Comparison of ENCODE assay signal across 9 mouse cellular contexts in the genomic region with DNA sequence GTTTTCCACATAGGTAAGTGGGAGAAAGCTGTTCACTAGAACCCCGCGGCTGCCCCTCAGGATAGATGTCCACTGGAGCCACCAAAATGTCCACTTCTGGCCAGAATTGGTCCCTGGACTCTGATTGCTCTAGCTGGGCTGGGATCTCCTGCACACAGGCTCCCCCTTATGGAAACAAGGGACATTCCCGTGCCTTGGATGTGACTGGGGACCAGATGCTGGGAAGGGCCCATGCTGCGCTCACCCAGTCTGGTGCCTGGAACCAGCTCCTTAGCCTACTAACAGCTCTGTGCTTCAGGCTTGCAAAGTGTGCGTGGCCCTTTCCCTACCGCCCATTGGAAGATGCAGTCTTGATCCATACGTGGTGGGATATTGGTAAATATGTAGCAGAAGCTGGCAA.
DNase-seq lines count a peak whose midpoint lies in the region; ATAC-seq and TF ChIP-seq lines count a peak whose summit lies in the region.
"Had no signal": no experiment of that assay in that cellular context is flagged by ENCODE, and none has a peak within 500 bp of the region (broad histone marks: within the 10 kb centered on the region; RNA-seq: fewer than 3 reads in every experiment).

No protein-coding gene starts in this region.

- no peaks in the 10 kb centered on the region for H3K36me3 ChIP-seq in liver, adult 2 months (ENCODE audit: control insufficient read depth, insufficient read depth, low read length)
- no peaks in the 10 kb centered on the region for H3K36me3 ChIP-seq in liver, embryonic 11.5 days (ENCODE audit: control insufficient read depth, insufficient read depth, low read length)
- H3K36me3 ChIP-seq in liver, postnatal 0 days (replicated peaks; ENCODE audit: insufficient read depth, low read length) = no peaks in the 10 kb centered on the region
- H3K36me3 ChIP-seq in stomach, postnatal 0 days (ENCODE audit: control insufficient read depth, insufficient read depth, low read length) = no peaks in the 10 kb centered on the region
- H3K36me3 ChIP-seq: heart, embryonic 13.5 days had no signal

- H3K27me3 ChIP-seq in liver, adult 2 months (ENCODE audit: control insufficient read depth, insufficient read depth, low read length) = no peaks in the 10 kb centered on the region
- H3K27me3 ChIP-seq in liver, embryonic 11.5 days (replicated peaks; ENCODE audit: control insufficient read depth, insufficient read depth, low read length) = no peaks in the 10 kb centered on the region
- no peaks in the 10 kb centered on the region for H3K27me3 ChIP-seq in liver, postnatal 0 days (ENCODE audit: insufficient read depth, low read length)
- H3K27me3 ChIP-seq in stomach, postnatal 0 days (ENCODE audit: control insufficient read depth, insufficient read depth, low read length) = no peaks in the 10 kb centered on the region

- no peak for TF ChIP-seq POLR2A in liver, adult 2 months (IDR thresholded peaks at IDR 0.05; ENCODE audit: extremely low read depth, insufficient read depth, low read length)

- H3K4me2 ChIP-seq in liver, embryonic 11.5 days = no peak overlapping the region
- H3K4me2 ChIP-seq in liver, postnatal 0 days (ENCODE audit: low read depth, low read length) = no peak overlapping the region
- no peak overlapping the region for H3K4me2 ChIP-seq in stomach, postnatal 0 days (replicated peaks; ENCODE audit: low read depth)
- H3K4me2 ChIP-seq: heart, embryonic 13.5 days had no signal

- no peak overlapping the region for H3K27ac ChIP-seq in liver, adult 2 months (replicated peaks; ENCODE audit: insufficient read depth, low read depth, low read length)
- no peak overlapping the region for H3K27ac ChIP-seq in liver, embryonic 11.5 days (ENCODE audit: low read depth, low read length)
- H3K27ac ChIP-seq in liver, postnatal 0 days (ENCODE audit: low read depth) = no peak overlapping the region
- no peak overlapping the region for H3K27ac ChIP-seq in stomach, postnatal 0 days (replicated peaks)
- H3K27ac ChIP-seq: heart, embryonic 13.5 days had no signal

- no peaks in the 10 kb centered on the region for H3K9me3 ChIP-seq in liver, embryonic 11.5 days (ENCODE audit: control insufficient read depth, low read length)
- no peaks in the 10 kb centered on the region for H3K9me3 ChIP-seq in liver, postnatal 0 days (ENCODE audit: low read length)
- H3K9me3 ChIP-seq in stomach, postnatal 0 days (ENCODE audit: control insufficient read depth, low read length) = no peaks in the 10 kb centered on the region

- no peak overlapping the region for H3K9ac ChIP-seq in liver, adult 2 months (ENCODE audit: low read depth, low read length)
- H3K9ac ChIP-seq in liver, embryonic 11.5 days (ENCODE audit: low read depth, low read length) = no peak overlapping the region
- no peak overlapping the region for H3K9ac ChIP-seq in liver, postnatal 0 days (replicated peaks)
- H3K9ac ChIP-seq in stomach, postnatal 0 days (ENCODE audit: low read length) = no peak overlapping the region
- H3K9ac ChIP-seq: heart, embryonic 13.5 days had no signal

- peak; percentile 46 for TF ChIP-seq CTCF in liver, adult 2 months (IDR thresholded peaks at IDR 0.05; ENCODE audit: low read depth, low read length)
- TF ChIP-seq CTCF in liver, postnatal 0 days (IDR thresholded peaks at IDR 0.05; ENCODE audit: low read depth) = peak; percentile 63
- peak; percentile 79 for TF ChIP-seq CTCF in stomach, postnatal 0 days (IDR thresholded peaks at IDR 0.05; ENCODE audit: low read depth)

- no peaks in the 10 kb centered on the region for H3K4me1 ChIP-seq in liver, adult 2 months (ENCODE audit: control insufficient read depth, insufficient read depth, low read length)
- H3K4me1 ChIP-seq in liver, embryonic 11.5 days (replicated peaks; ENCODE audit: control insufficient read depth, insufficient read depth, low read length) = no peaks in the 10 kb centered on the region
- no peaks in the 10 kb centered on the region for H3K4me1 ChIP-seq in liver, postnatal 0 days (ENCODE audit: insufficient read depth)
- no peaks in the 10 kb centered on the region for H3K4me1 ChIP-seq in stomach, postnatal 0 days (replicated peaks; ENCODE audit: control insufficient read depth, insufficient read depth)

- TF ChIP-seq EP300 in liver, postnatal 0 days (IDR thresholded peaks at IDR 0.05; ENCODE audit: low read depth) = no peak
- no peak for TF ChIP-seq EP300 in stomach, postnatal 0 days (optimal IDR thresholded peaks at IDR 0.05)

- DNase-seq in liver, adult 2 months (ENCODE audit: extremely low read depth, low read depth, low spot score) = no peak
- DNase-seq in liver, embryonic 11.5 days (ENCODE audit: low spot score) = no peak
- peak; percentile 91 for DNase-seq in cerebellum, adult 9-11 months
- peak; percentile 32 to 55 for DNase-seq in frontal cortex, postnatal 36 days (ENCODE audit: low spot score in 2 of 2)
- peak; percentile 35 for DNase-seq in kidney, postnatal 14 days
- no peak for DNase-seq in liver, postnatal 0 days
- peak; percentile 24 for DNase-seq in stomach, postnatal 0 days (ENCODE audit: low spot score)
- no peak for DNase-seq in thymus, postnatal 36 days

- no peak for ATAC-seq in liver, embryonic 11.5 days (replicated peaks; ENCODE audit: low FRiP score)
- ATAC-seq in liver, postnatal 0 days = no peak
- ATAC-seq in stomach, postnatal 0 days (ENCODE audit: low FRiP score, low TSS enrichment) = no peak

- no peak overlapping the region for H3K4me3 ChIP-seq in liver, adult 2 months (ENCODE audit: insufficient read depth, low read depth, low read length)
- H3K4me3 ChIP-seq in liver, embryonic 11.5 days (ENCODE audit: low read depth, low read length) = no peak overlapping the region
- no peak overlapping the region for H3K4me3 ChIP-seq in liver, postnatal 0 days (ENCODE audit: low read depth, low read length)
- no peak overlapping the region for H3K4me3 ChIP-seq in stomach, postnatal 0 days (ENCODE audit: low read depth, low read length)
- H3K4me3 ChIP-seq: heart, embryonic 13.5 days had no signal

- H3K79me2 ChIP-seq in liver, adult 2 months (ENCODE audit: control insufficient read depth, insufficient read depth, low read length) = no peaks in the 10 kb centered on the region

- 36% methylated on average over 7 of the region's 7 CpGs for WGBS in liver, adult 2 months
- 27% methylated on average over 7 of the region's 7 CpGs for WGBS in liver, embryonic 11.5 days
- 41% methylated on average over 7 of the region's 7 CpGs for WGBS in liver, postnatal 0 days (ENCODE audit: insufficient replicate concordance)
- WGBS in stomach, postnatal 0 days = 30% methylated on average over 7 of the region's 7 CpGs

Comparison
In these comparisons a context has a peak if more than half of its experiments do, and no peak if none do; other contexts are left out.
1. DNase-seq: peak in cerebellum, adult 9-11 months (single experiment), frontal cortex, postnatal 36 days (2 of 2), kidney, postnatal 14 days (single experiment) and stomach, postnatal 0 days (single experiment); none in liver, adult 2 months (single experiment), liver, embryonic 11.5 days (single experiment), liver, postnatal 0 days (single experiment) and thymus, postnatal 36 days (0 of 2).
2. Peak in every context shown above with its lines, with median percentiles within 50 percentile points of each other: CTCF ChIP-seq.